Mouse (Mus musculus) lung, embryonic 15.5 days (tissue): ENCODE results near the gene Rhox4a2. TPM values are rescaled to one million over a fixed set of nuclear protein-coding genes. Genes with fewer than 3 reads are reported as not detected.
"Not testable (repeated sequence)": the region's sequence is repeated elsewhere in the genome, so short reads cannot be mapped to it uniquely, and the experiment has no call there.

Experiments used
- ATAC-seq: fragments of 200-750 bp; cut with Nextera tagmentation; 2 replicates; pipeline ENCODE4 v1.8.0; 2017; ENCODE audit warnings: moderate number of reproducible peaks, borderline replicate concordance; ENCODE audit not compliant: low FRiP score, low TSS enrichment; ENCODE audit errors: extremely low read depth
- H3K27ac ChIP-seq: fragments of 300-500 bp; sonication (generic); 2 replicates; pipeline ENCODE4 v1.5.1; 2015; ENCODE audit warnings: moderate library complexity, mild to moderate bottlenecking, inconsistent platforms
- H3K27me3 ChIP-seq: fragments of 300-500 bp; sonication (generic); 2 replicates; pipeline ENCODE4 v1.6.1; 2015; ENCODE audit warnings: inconsistent platforms
- H3K36me3 ChIP-seq: fragments of 300-500 bp; sonication (generic); 2 replicates; pipeline ENCODE4 v1.6.1; 2015; ENCODE audit warnings: inconsistent platforms
- H3K4me1 ChIP-seq: fragments of 300-500 bp; sonication (generic); 2 replicates; pipeline ENCODE4 v1.6.1; 2015; ENCODE audit warnings: inconsistent platforms
- H3K4me2 ChIP-seq: fragments of 300-500 bp; sonication (generic); 2 replicates; pipeline ENCODE4 v1.6.1; 2015; ENCODE audit warnings: inconsistent platforms, mild to moderate bottlenecking, moderate library complexity
- H3K4me3 ChIP-seq: fragments of 300-500 bp; sonication (generic); 2 replicates; pipeline ENCODE4 v1.5.1; 2015; ENCODE audit warnings: mild to moderate bottlenecking, inconsistent platforms
- H3K9ac ChIP-seq: fragments of 300-500 bp; sonication (generic); 2 replicates; pipeline ENCODE4 v1.6.1; 2015; ENCODE audit warnings: inconsistent platforms
- H3K9me3 ChIP-seq: fragments of 300-500 bp; sonication (generic); 2 replicates; pipeline ENCODE4 v1.6.1; 2016; ENCODE audit warnings: inconsistent platforms
- WGBS: fragments of 180-500 bp; shearing (Covaris S2); methylation state at CpG from one replicate; pipeline ENCODE4 v1.1.7; 2015; 5-methylcytosine and 5-hydroxymethylcytosine counted together
- polyA plus RNA-seq: library from polyadenylated mRNA; unstranded; fragments of >200 nt; fragmentation: Nextera tagmentation; extraction: Ambion mirVana; gene quantifications from 2 replicates; pipeline ENCODE4 v1.2.1, GENCODE M21; 2015

The Rhox4a2 gene
- 0.49 TPM in 1 of 2 replicates, not detected in the other for polyA plus RNA-seq

DNA sequence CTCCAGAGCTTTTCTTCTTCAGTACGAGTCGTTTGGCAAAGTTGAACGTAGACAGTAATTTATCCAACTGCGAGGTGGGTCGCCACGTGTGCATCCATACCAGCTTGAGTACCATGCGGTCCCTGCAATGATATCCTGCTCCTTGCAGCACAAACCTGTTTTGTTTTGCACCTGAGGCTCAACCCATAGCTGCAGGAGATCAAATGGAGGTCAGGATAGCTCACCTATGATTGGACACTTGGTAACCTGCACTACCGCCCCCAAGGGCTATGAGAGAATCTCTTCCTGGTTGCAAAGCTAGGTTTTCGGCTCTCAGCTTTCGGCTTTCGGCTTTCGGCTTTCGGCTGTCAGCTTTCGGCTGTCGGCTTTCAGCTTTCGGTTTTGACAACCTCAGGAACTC, at the start of gene Rhox4a2:
Gene Rhox4a2, plus strand, starts transcription at position 301 of the 400 bp plus-strand sequence.
- H3K4me1 ChIP-seq, H3K27me3 ChIP-seq, H3K4me2 ChIP-seq, H3K4me3 ChIP-seq, H3K9me3 ChIP-seq, H3K9ac ChIP-seq, ATAC-seq, H3K27ac ChIP-seq, H3K36me3 ChIP-seq: not testable (repeated sequence)
- 90% methylated on average over 8 of the region's 16 CpGs for WGBS

DNA sequence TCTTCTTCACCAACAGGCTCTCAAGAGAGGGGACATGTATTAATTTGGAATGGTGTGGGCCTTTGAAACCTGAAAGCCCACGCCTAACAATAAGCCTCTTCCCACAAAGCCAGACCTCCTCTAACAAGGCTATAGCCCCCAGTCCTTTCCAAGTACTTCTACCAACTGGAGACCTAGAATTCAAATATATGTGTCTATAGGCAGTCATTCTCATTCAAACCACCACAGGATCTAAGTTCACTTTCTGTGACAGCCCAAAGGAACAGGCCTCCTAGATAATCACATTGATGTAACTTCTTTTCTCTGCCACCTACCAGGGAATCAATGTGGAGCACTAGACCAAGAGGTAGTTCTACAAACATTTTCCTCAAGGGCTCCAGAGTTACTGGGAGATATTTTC, 10.9 kb upstream of the Rhox4a2 start, which contains the start of gene Rhox3a2:
Gene Rhox3a2, plus strand, starts transcription at position 301 of the 400 bp plus-strand sequence.
- no CpG with 5 or more reads among the region's 1 CpGs for WGBS
- not testable (repeated sequence) for H3K9me3 ChIP-seq, H3K27me3 ChIP-seq, H3K4me2 ChIP-seq, H3K36me3 ChIP-seq, H3K27ac ChIP-seq, H3K4me3 ChIP-seq, H3K4me1 ChIP-seq, ATAC-seq, H3K9ac ChIP-seq

DNA sequence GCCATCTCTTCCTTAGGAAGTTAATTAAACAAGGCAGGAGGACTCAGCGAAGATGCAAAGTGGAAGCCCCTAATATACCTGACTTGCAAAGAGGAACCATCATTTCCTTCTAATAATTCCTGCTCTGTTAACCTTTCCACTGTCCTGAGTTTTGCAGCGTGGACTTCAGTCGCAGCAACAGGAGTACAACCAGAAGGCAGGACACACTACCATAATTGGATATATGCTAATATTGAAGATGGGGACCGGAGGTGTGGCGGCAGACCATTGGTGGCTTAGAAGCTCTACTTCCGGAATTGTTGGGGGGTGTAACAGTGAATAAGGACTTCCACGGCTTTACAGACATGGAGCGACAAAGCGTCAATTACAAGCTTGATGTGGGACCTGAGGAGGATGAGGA, 21.1 kb downstream of the Rhox4a2 start, which contains the start of gene Rhox2b:
Gene Rhox2b, plus strand, starts transcription at position 301 of the 400 bp plus-strand sequence.
- H3K9me3 ChIP-seq, H3K4me3 ChIP-seq, H3K27me3 ChIP-seq, H3K4me2 ChIP-seq, H3K27ac ChIP-seq, H3K36me3 ChIP-seq, ATAC-seq, H3K4me1 ChIP-seq, H3K9ac ChIP-seq: not testable (repeated sequence)
- WGBS, result no CpG with 5 or more reads among the region's 9 CpGs

DNA sequence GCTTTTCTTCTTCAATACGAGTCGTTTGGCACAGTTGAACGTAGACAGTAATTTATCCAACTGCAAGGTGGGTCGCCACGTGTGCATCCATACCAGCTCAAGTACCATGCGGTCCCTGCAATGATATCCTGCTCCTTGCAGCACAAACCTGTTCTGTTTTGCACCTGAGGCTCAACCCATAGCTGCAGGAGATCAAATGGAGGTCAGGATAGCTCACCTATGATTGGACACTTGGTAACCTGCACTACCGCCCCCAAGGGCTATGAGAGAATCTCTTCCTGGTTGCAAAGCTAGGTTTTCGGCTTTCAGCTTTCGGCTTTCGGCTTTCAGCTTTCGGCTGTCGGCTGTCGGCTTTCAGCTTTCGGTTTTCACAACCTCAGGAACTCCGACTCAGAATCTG, 41.5 kb downstream of the Rhox4a2 start, which contains the start of gene Rhox4b:
Gene Rhox4b, plus strand, starts transcription at position 301 of the 400 bp plus-strand sequence.
- not testable (repeated sequence) for H3K4me1 ChIP-seq, H3K9ac ChIP-seq, ATAC-seq, H3K27me3 ChIP-seq, H3K27ac ChIP-seq, H3K36me3 ChIP-seq, H3K9me3 ChIP-seq, H3K4me3 ChIP-seq, H3K4me2 ChIP-seq
- 82% methylated on average over 15 of the region's 15 CpGs for WGBS

Other genes with a start within 250 kb of the Rhox4a2 start
- gene Akap14, start 222.0 kb upstream of the Rhox4a2 start, polyA plus RNA-seq, result 0.31 and 0.64 TPM in 2 replicates
- 399 and 410 TPM in 2 replicates for gene Ndufa1, start 199.7 kb upstream of the Rhox4a2 start, polyA plus RNA-seq
- 8.4 and 9.1 TPM in 2 replicates for gene Rnf113a1, start 199.6 kb upstream of the Rhox4a2 start, polyA plus RNA-seq
- gene Gm9, start 179.8 kb upstream of the Rhox4a2 start, polyA plus RNA-seq, result not detected in 2 replicates
- gene Rhox1, start 168.6 kb upstream of the Rhox4a2 start, polyA plus RNA-seq, result not detected in 2 replicates
- not detected in 2 replicates for gene Rhox2a, start 145.9 kb upstream of the Rhox4a2 start, polyA plus RNA-seq
- gene Rhox3a, start 140.9 kb upstream of the Rhox4a2 start, polyA plus RNA-seq, result not detected in 2 replicates
- not detected in 2 replicates for gene Rhox4a, start 125.5 kb upstream of the Rhox4a2 start, polyA plus RNA-seq
- gene Rhox3a2, start 10.8 kb upstream of the Rhox4a2 start, polyA plus RNA-seq, result not detected in 2 replicates
- not detected in 2 replicates for gene Rhox2b, start 21.2 kb downstream of the Rhox4a2 start, polyA plus RNA-seq
- 0.10 TPM in 1 of 2 replicates, not detected in the other for gene Rhox4b, start 41.6 kb downstream of the Rhox4a2 start, polyA plus RNA-seq
- gene Rhox2c, start 62.8 kb downstream of the Rhox4a2 start, polyA plus RNA-seq, result not detected in 2 replicates
- not detected in 2 replicates for gene Rhox3c, start 67.7 kb downstream of the Rhox4a2 start, polyA plus RNA-seq
- not detected in 2 replicates for gene Rhox4c, start 89.5 kb downstream of the Rhox4a2 start, polyA plus RNA-seq
- gene Rhox2d, start 102.6 kb downstream of the Rhox4a2 start, polyA plus RNA-seq, result not detected in 2 replicates
- not detected in 2 replicates for gene Rhox4d, start 123.5 kb downstream of the Rhox4a2 start, polyA plus RNA-seq
- gene Rhox2e, start 139.6 kb downstream of the Rhox4a2 start, polyA plus RNA-seq, result not detected in 2 replicates
- gene Rhox3e, start 151.2 kb downstream of the Rhox4a2 start, polyA plus RNA-seq, result not detected in 2 replicates
- gene Rhox4e, start 166.6 kb downstream of the Rhox4a2 start, polyA plus RNA-seq, result not detected in 2 replicates
- not detected in 2 replicates for gene Rhox2f, start 180.6 kb downstream of the Rhox4a2 start, polyA plus RNA-seq
- not detected in 2 replicates for gene Rhox3f, start 190.1 kb downstream of the Rhox4a2 start, polyA plus RNA-seq
- not detected in 2 replicates for gene Rhox4f, start 216.9 kb downstream of the Rhox4a2 start, polyA plus RNA-seq
- not detected in 2 replicates for gene Rhox3g, start 237.8 kb downstream of the Rhox4a2 start, polyA plus RNA-seq